Mouse (Mus musculus): ENCODE results near the gene Fam192a. TPM values are rescaled to one million over a fixed set of nuclear protein-coding genes. Genes with fewer than 3 reads are reported as not detected.

The Fam192a gene
- total RNA-seq, 2 experiments from 2014 or later: 18.7 to 20.4 TPM

GRCm38 (mm10) chr8:94537456-94537855, 64.3 kb downstream of the Fam192a start:
- peak; percentile 36 to 49 for DNase-seq
- intact Hi-C loops (cut with DNase I): no loop called here

GRCm38 (mm10) chr8:94535631-94536030, 66.2 kb downstream of the Fam192a start:
- DNase-seq: no peak
- intact Hi-C loops (cut with DNase I): no loop called here

GRCm38 (mm10) chr8:94534612-94535011, 67.2 kb downstream of the Fam192a start:
- intact Hi-C loops (cut with DNase I): no loop called here

GRCm38 (mm10) chr8:94532873-94533671, 68.7 kb downstream of the Fam192a start, which contains the start of gene Cpne2:
TSS of gene Cpne2 (plus strand) at chr8:94532990.
- intact Hi-C loops (cut with DNase I): no loop called here
- DNase-seq: peak; percentile 83 to 85

More at GRCm38 (mm10) chr8:94534612-94535011, 67.2 kb downstream of the Fam192a start:
- no peak for DNase-seq

- intact Hi-C loops (cut with DNase I): no loop called here
- no peak for DNase-seq
Observed at GRCm38 (mm10) chr8:94532525-94532872, 69.3 kb downstream of the Fam192a start.

- intact Hi-C loops (cut with DNase I): loop anchor here (2.0 kb wide), 1 partner anchor 171 kb away; no protein-coding TSS in a partner anchor
- no peak for DNase-seq
Observed at GRCm38 (mm10) chr8:94532000-94532399, 69.8 kb downstream of the Fam192a start.

- DNase-seq: no peak
- intact Hi-C loops (cut with DNase I): loop anchor here (2.0 kb wide), 1 partner anchor 172 kb away; no protein-coding TSS in a partner anchor
Observed at GRCm38 (mm10) chr8:94530643-94531042, 71.2 kb downstream of the Fam192a start.

- intact Hi-C loops (cut with DNase I): loop anchor here (2.0 to 10.0 kb wide), 2 partner anchors 173 to 285 kb away; partner anchors contain the start of gene Ccl17
Observed at GRCm38 (mm10) chr8:94529875-94530274, 71.9 kb downstream of the Fam192a start.

GRCm38 (mm10) chr8:94528245-94528644, 73.6 kb downstream of the Fam192a start:
- intact Hi-C loops (cut with DNase I): loop anchor here (1.0 to 10.0 kb wide), 2 partner anchors 56 to 287 kb away; partner anchors contain the start of gene Ccl17
- peak; percentile 46 to 61 for DNase-seq

More at GRCm38 (mm10) chr8:94529875-94530274, 71.9 kb downstream of the Fam192a start:
- no peak for DNase-seq

- intact Hi-C loops (cut with DNase I): loop anchor here (10.0 kb wide), 1 partner anchor 288 kb away; the partner anchor contains the start of gene Ccl17
- DNase-seq: no peak
Observed at GRCm38 (mm10) chr8:94527178-94527577, 74.6 kb downstream of the Fam192a start.

GRCm38 (mm10) chr8:94524554-94524953, 77.2 kb downstream of the Fam192a start:
- no peak for DNase-seq
- intact Hi-C loops (cut with DNase I): loop anchor here (10.0 kb wide), 1 partner anchor 290 kb away; the partner anchor contains the start of gene Ccl17

Other genes starting within 250 kb of the Fam192a start
- gene Herpud1, start 215.6 kb downstream of the Fam192a start, total RNA-seq (2021): 100 to 1,000 TPM; 168 to 178 TPM
- 1 to 10 TPM in 1 of 2 experiments, under 1 TPM in 1; 0.22 to 1.4 TPM for gene Nlrc5, start 167.6 kb downstream of the Fam192a start, total RNA-seq (2021)
- 1 to 10 TPM; 5.3 to 5.8 TPM for gene Cpne2, start 69.0 kb downstream of the Fam192a start, total RNA-seq (2021)
- 10 to 100 TPM; 12.9 to 14.9 TPM for gene Rspry1, start 60 bp downstream of the Fam192a start, total RNA-seq (2021)
- gene Arl2bp, start 64.6 kb upstream of the Fam192a start, total RNA-seq (2021): 10 to 100 TPM; 90.8 to 90.9 TPM
- gene Pllp, start 94.3 kb upstream of the Fam192a start, total RNA-seq (2021): under 1 TPM; 0.61 to 0.86 TPM
- gene Ccl22, start 143.6 kb upstream of the Fam192a start, total RNA-seq (2021): under 1 TPM in 1 of 2 experiments, not detected in 1; 0.90 TPM
- gene Cx3cl1, start 170.0 kb upstream of the Fam192a start, total RNA-seq (2021): 1 to 10 TPM; 2.8 to 3.2 TPM
- gene Ccl17, start 208.5 kb upstream of the Fam192a start, total RNA-seq (2021): not detected
- gene Coq9, start 236.3 kb upstream of the Fam192a start, total RNA-seq (2021): 100 to 1,000 TPM; 400 to 427 TPM
- 10 to 100 TPM; 76.8 to 92.4 TPM for gene Ciapin1, start 236.4 kb upstream of the Fam192a start, total RNA-seq (2021)

Data from heart, postnatal 14 days (tissue).